Mouse (Mus musculus): ENCODE measurements around the gene Arhgap45. TPM values are rescaled to one million over a fixed set of nuclear protein-coding genes. Genes with fewer than 3 reads are reported as not detected.

Gene Arhgap45
- polyA plus RNA-seq, 1 experiment from 2014 or later: 1.9 TPM

DNA sequence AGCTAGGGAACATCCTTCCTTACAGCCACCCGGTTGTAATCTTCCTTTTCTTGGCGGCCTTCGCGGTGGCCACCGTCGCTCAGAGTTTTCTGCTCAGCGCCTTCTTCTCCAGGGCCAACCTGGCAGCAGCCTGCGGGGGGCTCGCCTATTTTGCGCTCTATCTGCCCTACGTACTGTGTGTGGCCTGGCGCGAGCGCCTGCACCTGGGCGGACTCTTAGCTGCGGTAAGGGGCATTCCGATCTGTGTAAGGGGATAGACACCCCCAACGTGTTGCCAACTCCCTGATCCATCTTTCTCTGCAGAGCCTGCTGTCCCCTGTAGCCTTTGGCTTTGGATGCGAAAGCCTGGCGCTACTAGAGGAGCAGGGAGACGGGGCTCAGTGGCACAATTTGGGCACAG is 13.6 kb upstream of the Arhgap45 start:
- ATAC-seq (replicated peaks): no peak
- H3K27me3 ChIP-seq (replicated peaks): peaks cover 22% of the 10 kb centered on the region; the same call in 1 of the 2 replicates

DNA sequence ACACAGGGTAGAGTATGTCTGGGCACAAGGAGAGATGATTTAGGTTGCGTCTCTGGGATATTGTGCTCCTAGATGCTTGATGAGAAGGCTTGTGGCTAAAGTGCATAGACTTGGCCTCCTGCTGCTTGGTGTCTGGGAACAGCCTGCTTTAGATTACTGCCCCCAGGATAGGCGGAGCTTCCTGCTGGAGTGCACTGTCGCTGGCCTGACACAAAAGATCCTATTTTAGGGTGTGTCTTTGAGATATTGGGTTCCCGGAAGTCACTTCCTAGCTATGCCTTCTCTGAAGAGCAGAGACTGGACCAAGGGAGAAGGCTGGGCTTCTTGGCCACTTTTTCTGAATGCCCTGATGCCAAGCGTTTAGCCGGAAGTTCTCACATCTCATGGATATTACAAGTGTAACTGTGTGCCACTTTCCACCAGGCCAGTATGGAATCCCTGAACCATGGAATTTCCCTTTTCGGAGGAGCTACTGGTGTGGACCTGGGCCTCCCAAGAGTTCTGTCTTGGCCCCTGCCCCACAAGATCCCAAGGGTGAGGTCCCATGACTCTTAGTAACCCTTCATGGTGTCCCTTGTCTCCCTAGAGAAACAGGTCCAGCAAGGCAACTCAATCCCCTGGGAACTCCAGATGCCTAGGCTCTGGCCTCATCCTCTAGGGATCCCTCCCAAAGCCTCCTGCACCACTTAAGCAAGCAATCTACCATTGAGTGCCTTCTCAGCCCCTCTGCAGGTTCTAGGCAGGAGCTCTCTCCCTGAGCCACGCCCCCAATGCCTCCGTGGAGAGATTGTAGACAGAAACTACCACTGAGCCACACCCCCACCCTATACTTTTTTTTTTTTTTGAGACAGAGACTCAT is 12.8 kb upstream of the Arhgap45 start:
- WGBS: 68% methylated on average over 9 of the region's 9 CpGs
- ATAC-seq (replicated peaks): no peak
- H3K27me3 ChIP-seq (replicated peaks): peaks cover 22% of the 10 kb centered on the region; the same call in 1 of the 2 replicates

More for the DNA sequence above, 13.6 kb upstream of the Arhgap45 start:
- H3K36me3 ChIP-seq (replicated peaks): no peaks in the 10 kb centered on the region
- 26% methylated on average over 21 of the region's 21 CpGs for WGBS
- H3K9ac ChIP-seq: no peak overlapping the region
- no peak overlapping the region for H3K4me3 ChIP-seq
- peaks cover 6% of the 10 kb centered on the region for H3K4me1 ChIP-seq
- no peak overlapping the region for H3K4me2 ChIP-seq
- H3K27ac ChIP-seq: no peak overlapping the region
- H3K9me3 ChIP-seq: no peaks in the 10 kb centered on the region

DNA sequence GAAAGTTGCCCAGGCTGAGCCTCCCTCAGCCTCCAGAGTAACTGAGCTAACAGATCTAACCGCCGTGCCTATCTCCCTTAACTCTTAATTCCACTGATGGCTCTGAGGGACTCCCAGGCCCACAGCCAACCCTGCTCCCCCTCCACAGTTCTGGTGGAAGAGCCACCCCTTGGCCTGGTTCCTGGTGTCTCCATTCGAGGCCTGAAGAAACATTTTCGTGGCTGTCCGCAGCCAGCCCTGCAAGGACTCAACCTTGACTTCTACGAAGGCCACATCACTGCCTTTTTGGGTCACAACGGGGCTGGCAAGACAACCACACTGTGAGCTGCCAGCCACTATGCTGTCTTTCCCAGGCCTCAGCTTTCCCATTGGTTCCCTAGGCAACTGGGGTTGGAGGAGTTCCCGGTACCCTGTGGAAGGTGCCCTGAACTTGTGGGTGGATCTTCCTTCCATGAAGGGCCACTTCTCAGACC is 12.2 kb upstream of the Arhgap45 start:
- Histone ChIP-seq H3K4me2 (no peak overlapping the region), H3K36me3 (replicated peaks) (no peaks in the 10 kb centered on the region; the same call in 1 of the 2 replicates), H3K9ac (no peak overlapping the region), H3K4me3 (no peak overlapping the region), H3K9me3 (no peaks in the 10 kb centered on the region), H3K4me1 (no peaks in the 10 kb centered on the region), H3K27ac (no peak overlapping the region), H3K27me3 (replicated peaks) (peaks cover 22% of the 10 kb centered on the region; the same call in 1 of the 2 replicates)
- 86% methylated on average over 8 of the region's 8 CpGs for WGBS
- no peak for ATAC-seq (replicated peaks)

More for the DNA sequence above, 12.8 kb upstream of the Arhgap45 start:
- H3K9me3 ChIP-seq: no peaks in the 10 kb centered on the region
- no peaks in the 10 kb centered on the region for H3K4me1 ChIP-seq
- H3K27ac ChIP-seq: no peak overlapping the region
- H3K9ac ChIP-seq: no peak overlapping the region
- no peak overlapping the region for H3K4me2 ChIP-seq
- no peak overlapping the region for H3K4me3 ChIP-seq
- no peaks in the 10 kb centered on the region; the same call in 1 of the 2 replicates for H3K36me3 ChIP-seq (replicated peaks)

DNA sequence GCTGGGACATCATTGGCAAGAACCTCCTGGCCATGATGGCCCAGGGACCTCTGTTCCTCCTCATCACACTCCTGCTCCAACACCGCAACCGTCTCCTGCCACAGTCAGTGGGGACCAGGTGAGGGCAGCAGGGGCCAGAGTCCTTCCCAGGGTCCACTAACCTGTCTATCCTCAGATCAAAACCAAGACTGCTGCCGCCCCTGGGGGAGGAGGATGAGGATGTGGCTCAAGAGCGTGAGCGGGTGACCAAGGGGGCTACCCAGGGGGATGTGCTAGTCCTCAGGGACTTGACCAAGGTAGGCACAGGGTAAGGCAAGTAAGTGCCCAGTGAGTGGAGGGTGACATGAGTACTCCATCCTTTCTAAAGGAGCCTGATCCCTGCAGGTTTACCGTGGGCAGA is 4.7 kb upstream of the Arhgap45 start:
- ATAC-seq (replicated peaks): no peak
- peaks cover 37% of the 10 kb centered on the region for H3K27me3 ChIP-seq (replicated peaks)
- H3K9ac ChIP-seq: no peak overlapping the region
- H3K4me1 ChIP-seq: no peaks in the 10 kb centered on the region
- no peak overlapping the region for H3K4me2 ChIP-seq
- H3K9me3 ChIP-seq: peaks cover 13% of the 10 kb centered on the region
- peaks cover 14% of the 10 kb centered on the region for H3K36me3 ChIP-seq (replicated peaks)
- no peak overlapping the region for H3K27ac ChIP-seq
- WGBS: 83% methylated on average over 6 of the region's 6 CpGs
- H3K4me3 ChIP-seq: no peak overlapping the region

DNA sequence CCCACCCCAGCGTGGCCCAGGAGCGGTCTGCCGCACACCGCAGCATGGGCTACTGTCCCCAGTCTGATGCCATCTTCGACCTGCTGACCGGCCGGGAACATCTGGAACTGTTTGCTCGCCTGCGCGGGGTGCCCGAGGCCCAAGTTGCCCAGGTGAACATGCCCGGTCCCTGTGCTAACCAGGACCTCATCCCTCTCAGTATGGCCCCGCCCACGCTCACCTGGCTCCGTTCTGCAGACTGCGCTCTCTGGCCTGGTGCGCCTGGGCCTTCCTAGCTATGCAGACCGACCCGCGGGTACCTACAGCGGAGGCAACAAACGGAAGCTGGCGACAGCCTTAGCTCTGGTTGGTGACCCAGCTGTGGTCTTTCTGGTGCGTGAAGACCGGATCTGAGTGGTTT is 2.8 kb upstream of the Arhgap45 start:
- no peaks in the 10 kb centered on the region for H3K4me1 ChIP-seq
- 34% methylated on average over 25 of the region's 25 CpGs for WGBS
- no peak overlapping the region for H3K4me3 ChIP-seq
- H3K27ac ChIP-seq: no peak overlapping the region
- ATAC-seq (replicated peaks): no peak
- peaks cover 13% of the 10 kb centered on the region for H3K9me3 ChIP-seq
- peaks cover 41% of the 10 kb centered on the region for H3K27me3 ChIP-seq (replicated peaks)
- peaks cover 14% of the 10 kb centered on the region for H3K36me3 ChIP-seq (replicated peaks)
- H3K9ac ChIP-seq: no peak overlapping the region
- H3K4me2 ChIP-seq: no peak overlapping the region

DNA sequence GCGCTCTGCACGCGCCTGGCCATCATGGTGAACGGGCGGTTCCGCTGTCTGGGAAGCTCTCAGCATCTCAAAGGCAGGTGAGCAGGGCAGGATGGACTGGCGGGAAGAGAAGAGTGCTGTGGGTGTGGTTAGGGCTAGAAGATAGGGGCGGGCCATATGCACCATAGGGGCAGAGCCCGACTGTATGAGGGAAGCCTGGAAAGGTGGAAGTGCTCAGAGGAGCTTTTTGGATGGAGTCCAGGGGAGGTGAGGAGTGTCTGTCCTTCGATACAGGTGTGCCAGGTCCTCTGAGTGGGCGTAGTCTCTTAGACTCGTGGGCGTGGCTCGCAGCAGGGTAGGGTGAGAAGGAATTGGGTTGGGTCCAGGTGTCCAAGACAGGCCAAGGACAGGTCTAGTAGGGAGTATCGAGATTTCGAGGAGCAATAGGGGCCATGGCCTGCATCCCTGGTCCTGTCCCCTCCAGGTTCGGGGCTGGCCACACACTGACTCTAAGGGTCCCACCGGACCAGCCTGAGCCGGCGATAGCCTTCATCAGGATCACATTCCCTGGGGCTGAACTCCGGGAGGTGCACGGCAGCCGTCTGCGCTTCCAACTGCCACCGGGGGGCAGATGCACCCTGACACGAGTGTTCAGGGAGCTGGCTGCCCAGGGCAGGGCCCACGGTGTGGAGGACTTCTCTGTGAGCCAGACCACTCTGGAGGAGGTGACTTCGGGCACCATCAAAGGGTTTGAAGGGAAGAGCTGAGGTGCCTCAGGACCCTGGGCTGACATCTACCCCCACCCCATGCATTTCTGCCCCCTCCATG is 1.8 kb upstream of the Arhgap45 start:
- no peak for ATAC-seq (replicated peaks)
- H3K36me3 ChIP-seq (replicated peaks): peaks cover 14% of the 10 kb centered on the region
- H3K9me3 ChIP-seq: peaks cover 13% of the 10 kb centered on the region
- 25% methylated on average over 28 of the region's 28 CpGs for WGBS
- no peak overlapping the region for H3K9ac ChIP-seq
- H3K27me3 ChIP-seq (replicated peaks): peaks cover 52% of the 10 kb centered on the region
- no peaks in the 10 kb centered on the region for H3K4me1 ChIP-seq
- H3K4me2 ChIP-seq: no peak overlapping the region
- no peak overlapping the region for H3K4me3 ChIP-seq
- no peak overlapping the region for H3K27ac ChIP-seq

DNA sequence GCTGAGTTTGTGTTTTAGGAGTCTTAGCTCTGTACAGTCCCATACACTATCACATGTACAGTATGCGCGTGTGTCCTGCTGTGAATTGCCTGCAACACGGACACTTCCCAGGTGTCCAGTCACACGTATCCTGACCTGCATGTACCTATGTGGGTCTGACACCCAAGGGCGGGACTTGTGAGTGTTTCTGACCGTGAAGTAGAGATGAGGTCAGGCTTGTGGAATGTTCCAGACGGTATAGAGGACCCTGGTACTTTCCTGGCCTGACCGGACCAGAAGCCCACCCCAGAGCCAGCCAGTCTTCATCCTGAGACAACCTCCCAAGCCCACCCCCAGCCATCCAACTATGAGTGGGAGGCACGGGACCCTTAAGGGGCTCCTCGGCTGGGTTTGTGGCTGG is 870 bp upstream of the Arhgap45 start:
- H3K27me3 ChIP-seq (replicated peaks): peaks cover 57% of the 10 kb centered on the region
- 84% methylated on average over 10 of the region's 10 CpGs for WGBS
- no peak for ATAC-seq (replicated peaks)
- no peak overlapping the region for H3K4me3 ChIP-seq
- peaks cover 9% of the 10 kb centered on the region; the same call in 1 of the 2 replicates for H3K36me3 ChIP-seq (replicated peaks)
- peaks cover 6% of the 10 kb centered on the region for H3K9me3 ChIP-seq
- H3K4me2 ChIP-seq: no peak overlapping the region
- no peak overlapping the region for H3K9ac ChIP-seq
- no peak overlapping the region for H3K27ac ChIP-seq
- H3K4me1 ChIP-seq: no peaks in the 10 kb centered on the region

DNA sequence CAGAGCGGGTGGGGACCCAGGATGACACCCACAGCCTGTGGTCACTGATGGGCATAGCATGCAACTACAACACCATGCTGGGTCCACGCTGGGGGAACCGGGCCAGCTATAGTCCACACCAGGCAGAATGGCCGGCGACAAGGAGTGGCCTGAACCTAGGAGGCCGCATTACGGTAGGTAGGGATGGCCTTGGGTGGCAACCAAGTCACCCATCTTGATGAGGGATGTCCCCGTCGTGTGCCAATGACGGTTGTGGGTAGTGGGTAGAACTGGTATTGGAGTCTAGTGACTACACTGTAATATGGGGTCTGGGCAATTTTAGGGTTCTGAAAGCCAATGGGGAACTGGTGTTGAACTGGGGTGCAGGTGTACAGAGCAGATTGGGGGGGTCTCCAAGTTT is 478 bp downstream of the Arhgap45 start:
- Histone ChIP-seq H3K27ac (no peak overlapping the region), H3K4me3 (no peak overlapping the region), H3K36me3 (replicated peaks) (no peaks in the 10 kb centered on the region), H3K4me1 (no peaks in the 10 kb centered on the region), H3K9ac (no peak overlapping the region), H3K4me2 (no peak overlapping the region), H3K9me3 (no peaks in the 10 kb centered on the region), H3K27me3 (replicated peaks) (peaks cover 54% of the 10 kb centered on the region)
- WGBS: 89% methylated on average over 10 of the region's 10 CpGs
- no peak for ATAC-seq (replicated peaks)

DNA sequence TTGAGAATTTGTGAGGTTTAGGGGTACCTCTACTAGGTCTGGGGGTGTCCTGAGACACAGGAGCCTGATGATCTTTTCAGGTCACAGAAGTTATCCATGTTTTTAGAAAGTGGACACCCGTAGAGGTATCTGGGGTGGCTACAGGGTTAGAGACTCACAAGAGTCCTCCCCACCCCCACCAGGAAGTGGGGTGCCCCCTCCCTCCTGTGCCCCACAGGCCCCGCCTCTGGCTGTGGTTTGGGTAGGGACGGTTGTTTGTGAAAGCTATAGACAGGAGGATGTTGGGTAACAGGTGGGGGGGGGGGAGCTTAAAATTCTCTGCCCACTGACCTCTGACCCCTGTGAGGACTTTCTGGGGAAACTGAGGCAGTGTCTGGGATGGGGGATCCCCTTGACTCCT is 908 bp downstream of the Arhgap45 start:
- Histone ChIP-seq H3K27me3 (replicated peaks) (peaks cover 54% of the 10 kb centered on the region), H3K36me3 (replicated peaks) (no peaks in the 10 kb centered on the region), H3K4me2 (no peak overlapping the region), H3K27ac (no peak overlapping the region), H3K9me3 (no peaks in the 10 kb centered on the region), H3K9ac (no peak overlapping the region), H3K4me1 (no peaks in the 10 kb centered on the region), H3K4me3 (no peak overlapping the region)
- WGBS: 69% methylated on average over 3 of the region's 3 CpGs
- no peak for ATAC-seq (replicated peaks)

DNA sequence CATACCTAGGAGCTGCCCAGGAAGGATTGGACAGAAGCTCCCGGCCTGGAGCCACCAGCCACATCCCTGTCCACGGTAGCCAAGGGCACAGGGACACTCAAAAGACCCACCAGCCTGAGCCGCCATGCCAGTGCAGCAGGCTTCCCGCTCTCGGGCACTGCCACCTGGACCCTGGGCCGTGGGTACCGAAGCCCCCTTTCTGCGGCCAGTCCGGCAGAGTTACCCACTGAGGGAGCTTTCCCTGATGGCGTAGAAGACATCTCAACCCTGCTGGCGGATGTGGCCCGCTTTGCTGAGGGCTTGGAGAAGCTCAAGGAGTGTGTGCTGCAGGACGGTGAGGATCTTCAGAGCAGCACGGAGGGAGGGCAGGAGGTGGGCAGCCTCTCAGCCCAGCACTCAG is 1.3 kb downstream of the Arhgap45 start:
- H3K4me1 ChIP-seq: no peaks in the 10 kb centered on the region
- H3K4me2 ChIP-seq: no peak overlapping the region
- ATAC-seq (replicated peaks): no peak
- H3K9ac ChIP-seq: no peak overlapping the region
- peaks cover 53% of the 10 kb centered on the region for H3K27me3 ChIP-seq (replicated peaks)
- 83% methylated on average over 14 of the region's 14 CpGs for WGBS
- H3K4me3 ChIP-seq: no peak overlapping the region
- H3K27ac ChIP-seq: no peak overlapping the region
- H3K9me3 ChIP-seq: no peaks in the 10 kb centered on the region
- no peaks in the 10 kb centered on the region for H3K36me3 ChIP-seq (replicated peaks)

DNA sequence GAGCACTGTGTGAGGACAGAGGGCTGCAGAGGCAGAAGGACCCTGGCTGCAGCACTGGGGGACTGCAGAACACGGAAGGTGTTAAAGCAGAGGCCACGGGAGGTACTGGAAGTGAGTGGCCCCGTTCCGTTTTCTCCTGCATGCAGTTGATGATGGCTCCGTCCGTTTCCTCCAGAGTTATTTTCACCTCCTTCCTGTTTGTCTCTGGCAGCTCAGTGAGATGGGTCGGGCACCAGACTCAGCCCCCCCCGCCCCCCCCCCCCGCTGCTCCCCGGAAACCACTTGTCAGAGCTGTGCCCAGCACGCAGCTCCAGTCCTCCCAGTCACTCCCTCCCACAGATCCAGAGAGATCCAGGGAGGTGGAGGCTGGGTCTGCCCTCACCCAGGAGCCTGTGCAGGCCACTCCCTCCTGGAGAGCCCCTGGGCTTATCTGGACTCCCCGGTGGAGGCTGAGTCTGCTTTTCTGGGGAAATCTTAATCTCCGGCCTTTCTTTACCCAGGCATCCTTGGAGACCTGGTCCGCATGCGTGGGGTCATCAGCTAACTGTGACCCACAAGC is 2.4 kb downstream of the Arhgap45 start:
- ATAC-seq (replicated peaks): no peak
- Histone ChIP-seq H3K36me3 (replicated peaks) (no peaks in the 10 kb centered on the region), H3K9me3 (no peaks in the 10 kb centered on the region), H3K4me2 (no peak overlapping the region), H3K4me3 (no peak overlapping the region), H3K4me1 (no peaks in the 10 kb centered on the region), H3K27ac (no peak overlapping the region), H3K27me3 (replicated peaks) (peaks cover 42% of the 10 kb centered on the region), H3K9ac (no peak overlapping the region)
- WGBS: 13% methylated on average over 13 of the region's 15 CpGs

DNA sequence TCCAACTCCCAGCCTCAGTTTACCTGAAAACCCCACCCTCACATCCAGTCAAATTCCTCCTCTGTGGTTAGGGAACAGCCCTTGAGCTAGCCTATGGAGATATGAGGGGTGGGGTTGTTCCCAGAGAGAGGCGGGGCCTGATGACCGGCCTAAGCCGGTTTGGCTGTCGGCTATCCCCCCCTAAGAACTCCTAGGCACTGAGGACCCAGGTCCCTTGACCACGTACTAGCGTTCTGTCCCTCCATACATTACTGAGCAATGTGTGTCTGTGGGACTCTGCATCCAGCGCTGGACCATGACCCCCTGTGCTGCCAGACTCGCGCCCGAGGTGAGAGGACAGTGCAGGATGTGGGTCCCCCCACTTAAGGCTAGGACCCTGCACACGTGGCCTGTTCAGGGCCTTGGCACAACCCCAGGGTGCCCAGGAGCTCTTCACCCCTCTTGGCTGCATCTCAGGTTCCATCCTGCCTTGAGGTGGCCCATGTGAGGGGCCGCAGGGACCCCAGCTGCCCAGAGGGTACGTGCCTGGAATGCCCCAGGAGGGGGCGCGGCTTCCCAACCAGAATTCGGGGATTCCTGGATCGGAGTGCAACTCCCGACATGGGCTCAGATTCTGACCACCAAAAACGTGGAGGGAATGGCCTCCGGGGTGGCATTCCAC is 3.1 kb downstream of the Arhgap45 start:
- Histone ChIP-seq H3K9ac (no peak overlapping the region), H3K27me3 (replicated peaks) (peaks cover 34% of the 10 kb centered on the region), H3K9me3 (no peaks in the 10 kb centered on the region), H3K4me3 (no peak overlapping the region), H3K27ac (no peak overlapping the region), H3K4me2 (no peak overlapping the region), H3K36me3 (replicated peaks) (no peaks in the 10 kb centered on the region), H3K4me1 (no peaks in the 10 kb centered on the region)
- 6% methylated on average over 20 of the region's 20 CpGs for WGBS
- ATAC-seq (replicated peaks): no peak
